Mouse (Mus musculus) neural tube, embryonic 11.5 days (tissue): ENCODE results near the gene Prrc2b. TPM values are rescaled to one million over a fixed set of nuclear protein-coding genes. Genes with fewer than 3 reads are reported as not detected.
A peak's percentile ranks its signal among the peaks of the same experiment; 100 is the strongest.

Experiments used
- ATAC-seq: fragments of 200-750 bp; cut with Nextera tagmentation; 2 replicates; pipeline ENCODE4 v1.8.0; 2017; ENCODE audit warnings: moderate number of reproducible peaks, mild to moderate bottlenecking, moderate TSS enrichment, moderate library complexity; ENCODE audit not compliant: insufficient read depth, low FRiP score, low TSS enrichment
- DNase-seq: peaks from one replicate; pipeline ENCODE4 v3.0.0-alpha.2; 2015; ENCODE audit warnings: low spot score
- H3K27ac ChIP-seq: fragments of 300-500 bp; sonication (generic); 2 replicates; pipeline ENCODE4 v1.5.1; 2014; ENCODE audit warnings: low read depth, mild to moderate bottlenecking, low read length
- H3K27me3 ChIP-seq: fragments of 300-500 bp; sonication (generic); 2 replicates; pipeline ENCODE4 v1.6.1; 2014; ENCODE audit warnings: mild to moderate bottlenecking, low read length, mixed read lengths; ENCODE audit not compliant: control insufficient read depth, insufficient read depth
- H3K36me3 ChIP-seq: fragments of 300-500 bp; sonication (generic); 2 replicates; pipeline ENCODE4 v1.6.1; 2014; ENCODE audit warnings: mild to moderate bottlenecking, low read length, moderate library complexity, mixed read lengths; ENCODE audit not compliant: control insufficient read depth, insufficient read depth
- H3K4me1 ChIP-seq: fragments of 300-500 bp; sonication (generic); 2 replicates; pipeline ENCODE4 v1.6.1; 2014; ENCODE audit warnings: low read length, mixed read lengths; ENCODE audit not compliant: control insufficient read depth, insufficient read depth
- H3K4me2 ChIP-seq: fragments of 300-500 bp; sonication (generic); 2 replicates; pipeline ENCODE4 v1.6.1; 2014; ENCODE audit warnings: low read depth, mild to moderate bottlenecking, moderate library complexity
- H3K4me3 ChIP-seq: fragments of 300-500 bp; sonication (generic); 2 replicates; pipeline ENCODE4 v1.5.1; 2014; ENCODE audit warnings: low read depth, low read length
- H3K9ac ChIP-seq: fragments of 300-500 bp; sonication (generic); 2 replicates; pipeline ENCODE4 v1.6.1; 2014; ENCODE audit warnings: mild to moderate bottlenecking, low read length
- H3K9me3 ChIP-seq: fragments of 300-500 bp; sonication (generic); 2 replicates; pipeline ENCODE4 v1.6.1; 2016; ENCODE audit warnings: low read length; ENCODE audit not compliant: control insufficient read depth
- WGBS: fragments of 180-500 bp; shearing (Covaris S2); extraction: QIAGEN DNeasy Blood & Tissue Kit; methylation state at CpG from one replicate; pipeline ENCODE4 v1.1.7; 2014; 5-methylcytosine and 5-hydroxymethylcytosine counted together
- polyA plus RNA-seq: library from polyadenylated mRNA; unstranded; fragments of >200 nt; fragmentation: Nextera tagmentation; extraction: Ambion mirVana; gene quantifications from 2 replicates; pipeline ENCODE4 v1.2.1, GENCODE M21; 2014

Gene Prrc2b
- polyA plus RNA-seq, 1 experiment from 2014 or later = 73.9 TPM

GRCm38 (mm10) chr2:32256273-32256672 is 105.4 kb downstream of the Prrc2b start:
- H3K4me2 ChIP-seq = no peak overlapping the region
- H3K9ac ChIP-seq = no peak overlapping the region
- no peak for ATAC-seq
- peaks cover 6% of the 10 kb centered on the region for H3K4me1 ChIP-seq
- H3K9me3 ChIP-seq = no peaks in the 10 kb centered on the region
- no peak overlapping the region for H3K4me3 ChIP-seq
- DNase-seq = no peak
- no peak overlapping the region for H3K27ac ChIP-seq
- 94% methylated on average over 11 of the region's 11 CpGs for WGBS
- peaks cover 21% of the 10 kb centered on the region for H3K36me3 ChIP-seq
- no peaks in the 10 kb centered on the region for H3K27me3 ChIP-seq

GRCm38 (mm10) chr2:32258887-32259533 is 108.1 kb downstream of the Prrc2b start:
- ATAC-seq = no peak
- Histone ChIP-seq H3K9me3 (no peaks in the 10 kb centered on the region), H3K27ac (no peak overlapping the region)

GRCm38 (mm10) chr2:32259657-32260417 is 109.0 kb downstream of the Prrc2b start, which contains the start of gene Uck1:
Gene Uck1 (minus strand): TSS chr2:32260159.
- DNase-seq (peak; percentile 92), ATAC-seq (peak; percentile 89)
- peak within 1 kb of the TSS; percentile 77 for H3K4me3 ChIP-seq
- no peaks in the 10 kb centered on the region for H3K9me3 ChIP-seq
- H3K4me2 ChIP-seq = peak within 1 kb of the TSS; percentile 73
- H3K36me3 ChIP-seq = peaks cover 10% of the 10 kb centered on the region
- peaks cover 6% of the 10 kb centered on the region for H3K4me1 ChIP-seq
- H3K27ac ChIP-seq = 0 out of 2 replicates have a peak within 1 kb of the TSS, but pooled peaks have one; percentile 39
- WGBS = 2% methylated on average over 59 of the region's 59 CpGs
- no peaks in the 10 kb centered on the region for H3K27me3 ChIP-seq
- H3K9ac ChIP-seq = peak within 1 kb of the TSS; percentile 84

More at GRCm38 (mm10) chr2:32258887-32259533, 108.1 kb downstream of the Prrc2b start:
- Histone ChIP-seq H3K4me3 (peak overlapping the region; percentile 77), H3K4me1 (peaks cover 6% of the 10 kb centered on the region), H3K36me3 (peaks cover 13% of the 10 kb centered on the region), H3K27me3 (no peaks in the 10 kb centered on the region), H3K9ac (peak overlapping the region; percentile 84), H3K4me2 (peak overlapping the region; percentile 73)
- DNase-seq = no peak
- 61% methylated on average over 6 of the region's 6 CpGs for WGBS

GRCm38 (mm10) chr2:32260635-32261034 is 109.8 kb downstream of the Prrc2b start:
- no peak overlapping the region for H3K27ac ChIP-seq
- peaks cover 6% of the 10 kb centered on the region for H3K4me1 ChIP-seq
- 24% methylated on average over 4 of the region's 4 CpGs for WGBS
- no peak overlapping the region for H3K4me3 ChIP-seq
- H3K4me2 ChIP-seq = no peak overlapping the region
- H3K9ac ChIP-seq = no peak overlapping the region
- no peaks in the 10 kb centered on the region for H3K9me3 ChIP-seq
- DNase-seq = peak; percentile 47
- peaks cover 10% of the 10 kb centered on the region for H3K36me3 ChIP-seq
- ATAC-seq = no peak
- H3K27me3 ChIP-seq = no peaks in the 10 kb centered on the region

GRCm38 (mm10) chr2:32275823-32276222 is 124.9 kb downstream of the Prrc2b start:
- ATAC-seq = no peak
- Histone ChIP-seq H3K27ac (no peak overlapping the region), H3K4me1 (no peaks in the 10 kb centered on the region), H3K4me2 (no peak overlapping the region), H3K4me3 (no peak overlapping the region), H3K9ac (no peak overlapping the region), H3K36me3 (peaks cover 14% of the 10 kb centered on the region), H3K9me3 (no peaks in the 10 kb centered on the region), H3K27me3 (no peaks in the 10 kb centered on the region)
- DNase-seq = no peak
- 79% methylated on average over 3 of the region's 3 CpGs for WGBS

GRCm38 (mm10) chr2:32282289-32282688 is 131.4 kb downstream of the Prrc2b start:
- Histone ChIP-seq H3K36me3 (peaks cover 19% of the 10 kb centered on the region), H3K4me2 (no peak overlapping the region), H3K4me1 (peaks cover 10% of the 10 kb centered on the region; the same call in 1 of the 2 replicates), H3K9me3 (no peaks in the 10 kb centered on the region), H3K4me3 (no peak overlapping the region), H3K9ac (no peak overlapping the region), H3K27ac (no peak overlapping the region), H3K27me3 (no peaks in the 10 kb centered on the region)
- ATAC-seq = no peak
- 91% methylated on average over 2 of the region's 2 CpGs for WGBS
- no peak for DNase-seq

- peaks cover 10% of the 10 kb centered on the region; the same call in 1 of the 2 replicates for H3K4me1 ChIP-seq
- no peak overlapping the region for H3K27ac ChIP-seq
- no peak overlapping the region for H3K4me2 ChIP-seq
- WGBS = 86% methylated on average over 1 of the region's 1 CpGs
- H3K27me3 ChIP-seq = no peaks in the 10 kb centered on the region
- peak; percentile 44 for DNase-seq
- ATAC-seq = no peak
- H3K4me3 ChIP-seq = no peak overlapping the region
- H3K9ac ChIP-seq = no peak overlapping the region
- peaks cover 19% of the 10 kb centered on the region for H3K36me3 ChIP-seq
- H3K9me3 ChIP-seq = no peaks in the 10 kb centered on the region
These were observed 131.8 kb downstream of the Prrc2b start for GRCm38 (mm10) chr2:32282727-32283126.

- Histone ChIP-seq H3K4me2 (no peak overlapping the region), H3K27ac (no peak overlapping the region), H3K9me3 (no peaks in the 10 kb centered on the region), H3K4me1 (peaks cover 13% of the 10 kb centered on the region; the same call in 1 of the 2 replicates), H3K27me3 (no peaks in the 10 kb centered on the region), H3K4me3 (no peak overlapping the region), H3K9ac (no peak overlapping the region), H3K36me3 (peaks cover 17% of the 10 kb centered on the region)
- no peak for ATAC-seq
- DNase-seq = no peak
- WGBS = 91% methylated on average over 3 of the region's 3 CpGs
These were observed 133.1 kb downstream of the Prrc2b start for GRCm38 (mm10) chr2:32283986-32284385.
